Mouse (Mus musculus) natural killer cell, adult 2 months (primary cell): ENCODE data around the gene 4933409G03Rik.
"Not testable (repeated sequence)": the region's sequence is repeated elsewhere in the genome, so short reads cannot be mapped to it uniquely, and the experiment has no call there.

ENCODE experiments used
- DNase-seq, 2 experiments: peaks; one replicate each; pipeline ENCODE4 v3.0.0; 2022; ENCODE audit warnings: low spot score in 2 of 2

4933409G03Rik gene

GRCm38 (mm10) chr2:68582113-68582512 is at the start of gene 4933409G03Rik:
Gene 4933409G03Rik (plus strand): TSS chr2:68582413.
- DNase-seq = no peak

- DNase-seq = no peak
Measured at GRCm38 (mm10) chr2:68544190-68544589, 38.0 kb upstream of the 4933409G03Rik start.

GRCm38 (mm10) chr2:68560821-68561220 is 21.4 kb upstream of the 4933409G03Rik start:
- DNase-seq = no peak

- peak in 1 of 2 experiments; percentile 1 for DNase-seq
Measured at GRCm38 (mm10) chr2:68563331-68563730, 18.9 kb upstream of the 4933409G03Rik start.

GRCm38 (mm10) chr2:68568361-68568760 is 13.9 kb upstream of the 4933409G03Rik start:
- DNase-seq = no peak

GRCm38 (mm10) chr2:68572340-68572739 is 9.9 kb upstream of the 4933409G03Rik start:
- DNase-seq = peak; percentile 5 to 28

GRCm38 (mm10) chr2:68592765-68593164 is 10.6 kb downstream of the 4933409G03Rik start:
- no peak for DNase-seq

- not testable (repeated sequence) for DNase-seq
Measured at GRCm38 (mm10) chr2:68656186-68656585, 74.0 kb downstream of the 4933409G03Rik start, which contains the start of gene 4932414N04Rik. Gene 4932414N04Rik (plus strand): TSS chr2:68656486.
